Mouse (Mus musculus) kidney, postnatal 14 days (tissue): ENCODE data around the gene Atp6v0e.

Source experiments
- DNase-seq: peaks from one replicate; pipeline ENCODE4 v3.0.0; 2022; ENCODE audit warnings: mixed read lengths

The Atp6v0e gene

GRCm38 (mm10) chr17:26688795-26689735 is 26.0 kb downstream of the Atp6v0e start:
- DNase-seq, result no peak

DNA sequence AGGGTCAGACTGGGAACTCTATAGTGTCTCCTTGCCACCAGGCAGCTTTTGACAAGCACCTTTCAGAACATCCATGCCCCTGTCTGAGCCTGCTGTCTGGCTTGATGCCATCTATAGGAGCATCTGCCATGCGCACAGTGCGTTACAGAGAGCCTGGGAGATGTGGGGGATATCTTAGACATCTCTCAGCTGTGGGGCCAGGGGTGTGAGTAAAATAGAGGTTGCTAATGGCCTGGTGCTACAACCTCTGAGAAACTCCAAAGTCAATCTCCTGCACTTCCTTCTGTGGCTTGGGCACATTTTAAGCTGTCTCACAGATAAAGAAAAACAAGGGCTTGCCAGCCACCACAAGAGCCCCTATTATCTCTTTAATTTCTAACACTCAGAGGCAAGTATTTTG is 26.8 kb downstream of the Atp6v0e start:
- no peak for DNase-seq

- no peak for DNase-seq
Observed at GRCm38 (mm10) chr17:26690236-26690635, 27.2 kb downstream of the Atp6v0e start.

- DNase-seq, result no peak
Observed at GRCm38 (mm10) chr17:26691110-26691509, 28.1 kb downstream of the Atp6v0e start.

GRCm38 (mm10) chr17:26693424-26693823 is 30.4 kb downstream of the Atp6v0e start:
- no peak for DNase-seq

DNA sequence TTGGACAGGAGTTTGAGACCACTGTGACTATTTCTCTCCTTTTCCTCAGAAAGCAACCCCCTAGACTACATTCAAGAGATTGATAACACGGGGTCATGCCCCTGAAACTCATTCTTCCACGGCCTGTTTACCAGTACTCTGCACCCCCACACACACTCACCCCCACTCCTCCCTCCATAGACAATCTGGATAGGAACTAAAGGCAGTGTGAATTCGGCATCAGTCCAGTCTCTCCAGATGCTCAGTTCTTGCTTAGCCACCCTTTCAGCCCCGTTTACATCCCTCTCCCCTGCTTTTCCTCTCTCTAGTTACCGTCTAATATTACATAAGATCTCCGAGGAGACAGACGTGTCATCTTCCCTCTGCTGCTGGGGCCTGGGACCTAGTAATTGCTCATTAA is 31.1 kb downstream of the Atp6v0e start:
- no peak for DNase-seq

- DNase-seq, result no peak
Observed at GRCm38 (mm10) chr17:26695193-26695592, 32.2 kb downstream of the Atp6v0e start.

- DNase-seq, result no peak
Observed at GRCm38 (mm10) chr17:26698846-26699245, 35.8 kb downstream of the Atp6v0e start.

DNA sequence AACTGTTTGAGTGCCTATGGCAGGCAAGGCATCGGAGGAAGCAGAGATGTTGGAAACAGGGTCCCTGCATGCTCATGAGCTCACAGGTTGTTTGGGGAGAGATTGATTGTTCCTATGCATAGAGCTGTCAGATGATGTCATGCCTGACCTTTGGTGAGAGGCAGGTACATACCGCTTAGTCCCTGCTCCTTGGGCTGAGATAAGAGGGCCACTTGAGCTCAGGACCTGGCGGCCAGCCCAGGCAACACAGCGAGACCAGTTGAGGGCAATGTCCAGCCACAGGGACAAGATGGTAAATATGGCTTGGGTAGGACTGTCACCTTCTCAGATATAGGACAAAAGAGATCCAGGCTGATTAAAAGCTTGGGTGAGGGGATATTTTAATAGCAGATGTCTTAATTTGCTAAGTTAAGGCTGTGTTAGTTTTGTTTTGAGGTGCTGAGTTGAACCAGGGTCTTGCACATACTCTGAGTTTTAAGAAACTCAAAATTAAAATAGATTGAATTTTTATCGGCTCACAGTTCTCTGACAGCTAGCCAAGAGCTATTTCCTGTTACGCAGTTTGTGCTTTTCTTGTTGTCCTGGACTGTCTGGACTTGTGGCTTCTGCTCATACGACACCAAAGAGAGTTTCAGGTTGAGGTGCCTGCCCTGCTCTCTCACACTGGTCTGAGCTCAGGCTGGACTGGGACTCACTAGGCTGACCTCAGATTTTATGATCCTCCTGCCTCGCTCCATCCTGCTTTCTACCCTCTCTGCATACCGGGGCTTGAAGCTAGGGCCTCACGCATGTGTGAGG is 37.0 kb downstream of the Atp6v0e start:
- DNase-seq, result peak; percentile 38

DNA sequence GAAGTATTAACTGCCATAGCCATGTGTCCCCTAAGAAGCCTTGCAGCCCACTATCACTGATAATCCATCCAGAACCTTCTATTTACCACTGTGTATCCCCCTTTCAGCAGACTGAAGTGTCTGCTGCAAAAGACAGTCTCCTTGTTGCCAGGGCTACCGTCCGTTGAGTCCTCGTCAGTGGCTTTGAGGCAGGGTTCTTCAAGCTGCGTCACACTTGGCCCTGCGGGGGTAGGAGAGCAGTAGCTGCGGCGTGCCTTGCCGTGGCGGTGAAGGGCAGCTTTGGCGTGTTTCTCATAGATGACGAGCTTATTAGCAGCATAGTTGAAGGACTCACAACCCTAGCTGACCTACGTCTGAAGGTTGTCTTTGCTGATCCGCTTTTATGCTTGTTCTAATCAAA is 38.5 kb downstream of the Atp6v0e start:
- DNase-seq, result no peak

GRCm38 (mm10) chr17:26702621-26703020 is 39.6 kb downstream of the Atp6v0e start:
- DNase-seq, result no peak

DNA sequence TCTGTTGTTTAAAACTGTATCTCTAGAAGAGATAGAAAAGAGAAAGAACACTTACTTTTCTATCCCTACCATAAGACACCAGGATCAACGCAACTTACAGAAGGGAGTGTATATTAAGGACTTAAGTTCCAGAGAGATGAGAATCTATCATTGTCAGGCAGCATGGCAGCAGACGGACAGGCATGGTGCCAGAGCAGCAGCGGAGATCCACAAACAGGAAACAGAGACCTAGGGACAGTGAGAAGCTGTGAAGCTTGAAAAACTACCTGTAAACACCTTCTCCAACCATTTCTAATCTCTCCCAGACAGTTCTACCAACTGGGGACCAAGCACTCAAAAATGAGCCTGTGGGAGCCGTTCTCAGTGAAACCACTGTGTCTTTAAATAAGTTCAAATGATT is 40.6 kb downstream of the Atp6v0e start:
- DNase-seq, result no peak

GRCm38 (mm10) chr17:26705463-26706359 is 42.7 kb downstream of the Atp6v0e start:
- DNase-seq, result no peak

GRCm38 (mm10) chr17:26707066-26707465 is 44.0 kb downstream of the Atp6v0e start:
- no peak for DNase-seq

DNA sequence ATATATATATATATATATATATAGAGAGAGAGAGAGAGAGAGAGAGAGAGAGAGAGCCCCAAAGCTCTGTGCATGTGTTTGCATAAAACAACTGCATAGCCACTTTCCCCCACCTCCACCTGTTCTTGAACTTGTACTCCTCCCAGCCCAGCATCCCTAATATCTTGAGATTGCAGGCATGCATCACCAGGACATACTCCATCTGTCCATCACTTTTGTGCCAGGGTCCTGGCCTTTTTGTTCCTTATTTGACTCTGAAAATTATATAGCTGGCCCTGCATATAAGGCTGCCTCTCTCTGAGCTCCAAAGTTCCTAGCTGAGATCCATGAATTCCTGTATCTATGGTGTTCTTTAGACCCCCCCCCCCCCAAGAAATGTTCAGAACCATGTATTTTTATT is 45.5 kb downstream of the Atp6v0e start:
- DNase-seq, result no peak

DNA sequence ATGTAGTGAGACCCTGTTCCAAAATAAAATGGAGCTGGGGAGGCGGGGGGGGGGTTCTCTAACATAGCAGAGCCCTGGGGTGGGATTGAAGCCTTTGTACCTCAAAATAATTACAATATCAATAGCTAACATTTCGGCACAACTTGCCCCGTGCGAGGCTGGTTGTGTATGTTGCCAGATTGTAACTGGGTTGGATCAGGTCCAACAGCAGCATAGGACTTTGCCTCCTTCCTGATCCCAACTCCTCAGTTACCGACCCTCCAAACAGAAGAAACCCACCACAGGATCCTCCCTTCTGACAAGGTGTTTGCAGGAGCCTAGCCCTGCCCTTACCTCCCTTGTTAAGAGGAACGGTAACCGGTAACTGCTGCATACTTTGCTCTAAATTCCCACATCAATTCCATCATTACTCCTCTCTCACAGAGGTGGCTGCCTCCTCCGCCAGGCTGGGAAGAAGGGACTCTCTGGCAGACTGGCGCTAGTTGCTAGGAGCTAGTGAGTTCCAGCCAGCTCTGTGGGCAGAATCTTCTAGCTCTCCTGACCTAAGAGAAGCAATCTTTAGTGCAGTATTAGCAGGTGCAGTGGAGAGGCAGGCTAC is 46.1 kb downstream of the Atp6v0e start:
- no peak for DNase-seq

GRCm38 (mm10) chr17:26710049-26710448 is 47.0 kb downstream of the Atp6v0e start:
- DNase-seq, result no peak

- DNase-seq, result peak; percentile 99
Observed at GRCm38 (mm10) chr17:26715271-26715758, 52.3 kb downstream of the Atp6v0e start, which contains the start of gene Crebrf. TSS of gene Crebrf (plus strand) at chr17:26715650.

DNA sequence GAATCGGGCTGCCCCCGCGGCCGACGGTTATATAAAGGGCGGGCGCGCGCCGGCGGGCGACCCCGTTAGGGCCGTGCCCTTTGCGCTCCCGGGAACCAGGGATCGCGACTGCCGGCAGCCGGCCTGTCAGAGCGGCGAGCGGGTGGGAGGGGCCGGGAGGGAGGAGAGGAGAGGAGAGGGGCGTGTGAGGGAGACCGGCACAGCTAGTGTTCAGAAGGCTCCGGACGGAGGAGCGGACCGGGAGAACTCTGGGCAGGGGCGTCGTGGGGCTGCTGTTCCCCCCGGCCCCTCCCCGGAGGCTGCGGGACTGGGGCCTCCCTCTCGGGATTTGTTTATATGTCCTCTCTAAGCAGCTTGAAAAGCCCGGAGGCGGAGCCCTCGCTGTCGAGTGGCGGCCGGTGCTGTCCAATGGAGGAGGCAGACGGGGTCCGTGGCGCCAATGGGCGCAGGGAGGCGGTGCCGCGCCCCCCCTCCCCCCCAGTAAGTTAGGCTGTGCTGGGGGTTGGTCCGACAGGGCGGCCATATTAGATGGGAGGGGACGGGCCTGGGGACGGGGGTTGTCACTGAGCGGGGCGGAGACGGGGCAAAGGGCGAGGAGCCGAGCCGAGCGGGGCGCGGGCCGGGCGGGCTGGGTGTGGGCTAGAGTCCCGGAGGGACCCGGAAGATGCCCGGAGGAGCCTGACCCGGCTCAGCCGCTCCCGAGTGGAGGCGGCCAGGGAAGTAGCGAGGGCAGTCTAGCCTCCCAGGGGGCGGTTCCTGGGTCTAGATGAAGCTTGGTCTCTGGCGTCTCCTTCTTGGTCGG is 53.1 kb downstream of the Atp6v0e start:
- peak; percentile 97 for DNase-seq

DNA sequence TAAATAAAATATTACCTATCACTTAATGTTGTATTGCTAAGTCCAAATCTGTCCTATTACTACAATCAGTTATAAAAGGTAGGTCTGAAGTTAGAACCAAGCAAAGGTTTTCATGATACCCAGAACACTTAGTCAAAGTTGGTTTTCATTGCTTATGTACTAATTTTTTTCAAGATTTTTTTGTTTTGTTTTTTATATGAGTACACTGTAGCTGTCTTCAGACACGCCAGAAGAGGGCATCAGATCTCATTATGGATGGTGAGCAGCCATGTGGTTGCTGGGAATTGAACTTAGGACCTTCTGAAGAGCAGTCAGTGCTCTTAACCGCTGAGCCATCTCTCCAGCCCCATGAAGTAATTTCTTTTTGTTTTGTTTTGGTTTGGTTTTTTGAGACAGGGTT is 54.8 kb downstream of the Atp6v0e start:
- no peak for DNase-seq

DNA sequence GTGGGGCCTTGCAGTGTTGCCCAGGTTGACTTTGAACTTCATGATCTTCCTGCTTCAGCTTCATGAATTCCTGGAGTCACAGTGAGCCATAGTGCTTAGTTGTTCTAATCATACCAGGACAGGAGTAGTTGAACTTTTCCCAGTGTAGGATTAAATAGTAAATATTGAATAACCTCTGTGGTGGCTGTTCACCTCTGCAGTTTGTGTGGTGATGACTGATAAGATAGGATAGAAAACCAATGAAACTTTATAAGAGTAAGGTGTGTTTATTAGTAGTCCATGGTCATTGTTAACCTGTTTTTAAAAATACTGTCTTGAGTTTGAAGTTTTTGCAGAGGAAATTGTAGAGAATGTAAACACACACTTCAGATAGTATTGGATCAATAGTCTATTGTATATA is 56.4 kb downstream of the Atp6v0e start:
- DNase-seq, result no peak
